Mouse (Mus musculus): ENCODE data around the gene Nmt1.

DNA sequence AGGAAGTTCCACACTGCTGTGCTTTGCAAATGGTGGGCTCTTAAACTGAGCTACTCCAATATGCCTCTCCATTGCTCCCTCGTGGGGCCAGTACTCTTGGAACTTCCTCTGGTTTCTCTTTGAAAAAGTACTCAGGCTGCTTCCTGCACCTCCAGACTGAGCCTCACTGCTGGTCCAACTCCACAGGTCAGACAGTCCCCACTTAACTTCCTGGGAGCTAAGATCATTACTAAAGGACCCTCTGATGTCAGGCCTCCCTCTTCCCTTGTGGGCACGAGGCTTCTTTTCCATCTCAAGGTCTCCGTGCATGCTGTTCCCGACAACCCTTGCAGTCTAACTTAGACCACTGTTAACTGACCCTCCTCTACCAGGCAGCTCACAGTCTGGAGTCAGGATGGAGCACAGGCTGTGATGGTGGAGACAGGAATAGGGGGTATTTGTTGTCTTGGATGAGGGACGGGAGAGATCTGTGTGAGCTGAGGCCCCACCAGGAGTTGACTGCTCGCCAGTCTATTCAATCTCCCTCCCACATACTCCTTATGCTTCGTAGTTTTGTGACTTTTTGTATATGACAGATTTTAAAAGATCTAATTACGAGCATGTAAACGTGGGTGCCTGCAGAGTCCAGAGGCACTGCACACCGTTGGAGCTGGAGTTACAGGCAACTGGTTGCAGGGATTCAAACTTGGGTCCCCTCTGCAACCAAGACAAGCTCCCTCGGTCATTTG, 22.6 kb upstream of the Nmt1 start:
- TF ChIP-seq CTCF (IDR thresholded peaks at IDR 0.05) (no peak), EP300 (IDR thresholded peaks at IDR 0.05) (no peak)
